Mouse (Mus musculus) ES-Bruce4 (cell line): Measurements from ENCODE around the gene Dnajc22. TPM values are rescaled to one million over a fixed set of nuclear protein-coding genes. Genes with fewer than 3 reads are reported as not detected.
"Not testable (repeated sequence)": the region's sequence is repeated elsewhere in the genome, so short reads cannot be mapped to it uniquely, and the experiment has no call there.

Experiments used
- H3K27ac ChIP-seq: 2 replicates; pipeline ENCODE4 v1.5.1; 2012; ENCODE audit warnings: low read length, inconsistent platforms; ENCODE audit not compliant: insufficient read depth
- H3K27me3 ChIP-seq: 2 replicates; pipeline ENCODE4 v1.6.1; 2012; ENCODE audit warnings: mild to moderate bottlenecking, low read length, inconsistent platforms; ENCODE audit not compliant: control insufficient read depth, poor library complexity, insufficient read depth, severe bottlenecking
- H3K36me3 ChIP-seq: 2 replicates; pipeline ENCODE4 v1.6.1; 2012; ENCODE audit warnings: inconsistent platforms, mild to moderate bottlenecking, low read length, moderate library complexity; ENCODE audit not compliant: control insufficient read depth, poor library complexity, insufficient read depth, severe bottlenecking
- H3K4me1 ChIP-seq: one replicate; pipeline ENCODE4 v1.8.1; 2011; ENCODE audit warnings: low read length; ENCODE audit not compliant: control insufficient read depth, insufficient read depth
- H3K4me3 ChIP-seq: 2 replicates; pipeline ENCODE4 v1.5.1; 2011; ENCODE audit warnings: low read depth, mild to moderate bottlenecking, low read length
- H3K9ac ChIP-seq: 2 replicates; pipeline ENCODE4 v1.6.1; 2012; ENCODE audit warnings: low read depth, mild to moderate bottlenecking, inconsistent platforms; ENCODE audit not compliant: poor library complexity, severe bottlenecking
- H3K9me3 ChIP-seq: replicated peaks from 2 replicates; pipeline ENCODE4 v1.6.1; 2012; ENCODE audit warnings: mild to moderate bottlenecking, low read length, inconsistent platforms; ENCODE audit not compliant: control insufficient read depth, poor library complexity, insufficient read depth, severe bottlenecking
- CTCF ChIP-seq: IDR thresholded peaks from one replicate; pipeline ENCODE4 v1.8.1; 2011; ENCODE audit warnings: low read depth, low read length
- EP300 ChIP-seq: IDR thresholded peaks from 2 replicates; pipeline ENCODE4 v1.6.1; 2011; ENCODE audit warnings: low read depth, low read length; ENCODE audit not compliant: insufficient read depth
- POLR2A ChIP-seq: IDR thresholded peaks from one replicate; pipeline ENCODE4 v1.8.1; 2011; ENCODE audit warnings: low read length; ENCODE audit not compliant: insufficient read depth
- polyA plus RNA-seq: library from polyadenylated mRNA; stranded (reverse); fragments of >200 nt; gene quantifications from 2 replicates; pipeline ENCODE4 v1.2.4, GENCODE M21; 2011; ENCODE audit warnings: low read depth; ENCODE audit not compliant: missing spikeins, insufficient read depth, insufficient read length

Gene Dnajc22
- polyA plus RNA-seq = 5.0 and 5.4 TPM in 2 replicates

GRCm38 (mm10) chr15:99092870-99093269 is at the start of gene Dnajc22:
Dnajc22 (plus strand) TSS chr15:99093170.
- Histone ChIP-seq H3K27me3 (peaks cover 24% of the 10 kb centered on the region), H3K9me3 (no peaks in the 10 kb centered on the region), H3K9ac (peak within 1 kb of the TSS; percentile 54), H3K36me3 (no peaks in the 10 kb centered on the region), H3K4me1 (peaks cover 1% of the 10 kb centered on the region), H3K4me3 (peak within 1 kb of the TSS; percentile 41), H3K27ac (no peak within 1 kb of the TSS)
- TF ChIP-seq POLR2A (no peak), CTCF (no peak), EP300 (no peak)

GRCm38 (mm10) chr15:99044854-99045253 is 48.1 kb upstream of the Dnajc22 start:
- peak overlapping the region; percentile 75 for H3K27ac ChIP-seq
- H3K4me1 ChIP-seq = peaks cover 4% of the 10 kb centered on the region
- no peak for TF ChIP-seq CTCF
- no peak for TF ChIP-seq EP300
- TF ChIP-seq POLR2A = no peak
- peak overlapping the region; percentile 23; the same call in 1 of the 2 replicates for H3K9ac ChIP-seq
- H3K9me3 ChIP-seq = no peaks in the 10 kb centered on the region
- no peak overlapping the region for H3K4me3 ChIP-seq
- H3K36me3 ChIP-seq = no peaks in the 10 kb centered on the region
- H3K27me3 ChIP-seq = no peaks in the 10 kb centered on the region

GRCm38 (mm10) chr15:99045734-99046133 is 47.2 kb upstream of the Dnajc22 start:
- H3K27me3 ChIP-seq, H3K4me1 ChIP-seq, H3K4me3 ChIP-seq, H3K27ac ChIP-seq, H3K9me3 ChIP-seq, H3K36me3 ChIP-seq: not testable (repeated sequence)
- 0 out of 2 replicates have a peak overlapping the region, but pooled peaks have one; percentile 23 for H3K9ac ChIP-seq

- H3K4me1 ChIP-seq = peaks cover 3% of the 10 kb centered on the region
These were observed 43.3 kb upstream of the Dnajc22 start for GRCm38 (mm10) chr15:99049473-99050253.

GRCm38 (mm10) chr15:99053373-99053772 is 39.6 kb upstream of the Dnajc22 start:
- peaks cover 2% of the 10 kb centered on the region for H3K4me1 ChIP-seq
- H3K9ac ChIP-seq = no peak overlapping the region
- no peaks in the 10 kb centered on the region for H3K9me3 ChIP-seq
- TF ChIP-seq CTCF (no peak), EP300 (no peak), POLR2A (no peak)
- no peak overlapping the region for H3K27ac ChIP-seq
- H3K36me3 ChIP-seq = no peaks in the 10 kb centered on the region
- no peak overlapping the region for H3K4me3 ChIP-seq
- 0 out of 2 replicates have a peak, but pooled peaks cover 2% of the 10 kb centered on the region for H3K27me3 ChIP-seq

More at GRCm38 (mm10) chr15:99049473-99050253, 43.3 kb upstream of the Dnajc22 start:
- no peak overlapping the region for H3K4me3 ChIP-seq
- H3K36me3 ChIP-seq = no peaks in the 10 kb centered on the region
- H3K27ac ChIP-seq = peak overlapping the region; percentile 82
- no peaks in the 10 kb centered on the region for H3K9me3 ChIP-seq
- H3K27me3 ChIP-seq = no peaks in the 10 kb centered on the region
- peak overlapping the region; percentile 38; the same call in 1 of the 2 replicates for H3K9ac ChIP-seq
- TF ChIP-seq EP300 (no peak), CTCF (peak; percentile 71), POLR2A (no peak)

- H3K36me3 ChIP-seq = no peaks in the 10 kb centered on the region
These were observed 37.9 kb upstream of the Dnajc22 start, which contains the start of gene Prph for GRCm38 (mm10) chr15:99055040-99055439. Prph (plus strand) TSS chr15:99055174.

More at GRCm38 (mm10) chr15:99055040-99055439, 37.9 kb upstream of the Dnajc22 start, which contains the start of gene Prph:
- TF ChIP-seq EP300 (no peak), POLR2A (no peak), CTCF (no peak)
- H3K9me3 ChIP-seq = no peaks in the 10 kb centered on the region
- 0 out of 2 replicates have a peak, but pooled peaks cover 2% of the 10 kb centered on the region for H3K27me3 ChIP-seq
- H3K27ac ChIP-seq = no peak within 1 kb of the TSS
- peak within 1 kb of the TSS; percentile 39 for H3K9ac ChIP-seq
- H3K4me3 ChIP-seq = peak within 1 kb of the TSS; percentile 62
- H3K4me1 ChIP-seq = peaks cover 2% of the 10 kb centered on the region
